Mouse (Mus musculus): Measurements from ENCODE around the gene Parp8.

DNA sequence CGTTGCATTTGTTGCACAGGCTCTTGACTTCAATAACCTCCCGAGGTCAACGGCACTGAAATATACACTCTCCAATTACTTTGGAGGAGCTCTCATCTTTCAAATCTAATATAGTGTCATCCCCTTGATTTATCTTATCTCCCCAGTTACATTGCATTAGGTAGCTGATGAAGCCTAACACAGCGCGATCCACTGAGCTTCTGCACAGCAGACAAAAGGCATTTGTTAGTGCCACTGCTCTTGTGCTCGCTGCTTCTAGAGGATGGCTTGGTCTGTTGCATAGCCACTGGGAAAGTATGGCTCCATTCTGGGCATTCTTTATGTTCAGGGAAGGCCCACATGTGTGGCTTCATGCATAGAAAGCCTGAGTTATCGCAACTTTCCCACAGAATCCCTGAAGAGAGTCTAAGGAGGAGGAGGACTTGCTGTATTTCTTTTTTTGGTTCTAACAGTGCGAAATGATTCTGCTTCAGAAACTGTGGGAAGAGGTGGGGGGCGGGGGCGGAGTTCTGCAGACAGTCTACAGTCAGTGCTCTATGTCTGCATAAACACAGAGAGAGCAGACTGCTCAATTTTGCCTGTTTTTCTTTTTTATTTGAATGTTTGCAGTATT, 145.7 kb downstream of the Parp8 start:
- TF ChIP-seq CTCF (IDR thresholded peaks at IDR 0.05; ENCODE audit: borderline replicate concordance, extremely low read depth, insufficient read depth, insufficient read length) (no peak), POLR2A (IDR thresholded peaks at IDR 0.05; ENCODE audit: borderline replicate concordance, extremely low read depth, insufficient read depth, insufficient read length, poor library complexity, severe bottlenecking) (no peak)
